Mouse (Mus musculus) splenic B cell, adult 2 months (primary cell): Measurements from ENCODE around the gene Rab5b.

ENCODE experiments used
- DNase-seq: peaks from one replicate; pipeline ENCODE4 v3.0.0-alpha.2; 2011; ENCODE audit warnings: low read depth, low spot score
- H3K27me3 ChIP-seq: 2 replicates; pipeline ENCODE4 v1.6.1; 2012; ENCODE audit warnings: mild to moderate bottlenecking, low read length, moderate library complexity, mixed read lengths; ENCODE audit not compliant: control insufficient read depth, poor library complexity, insufficient read depth, severe bottlenecking
- H3K36me3 ChIP-seq: 2 replicates; pipeline ENCODE4 v1.6.1; 2012; ENCODE audit warnings: mild to moderate bottlenecking, low read length, moderate library complexity, mixed read lengths; ENCODE audit not compliant: control insufficient read depth, poor library complexity, insufficient read depth, severe bottlenecking

Gene Rab5b

GRCm38 (mm10) chr10:128665806-128666205 is 30.3 kb downstream of the Rab5b start:
- DNase-seq, result no peak
- Histone ChIP-seq H3K27me3 (no peaks in the 10 kb centered on the region), H3K36me3 (no peaks in the 10 kb centered on the region)

- Histone ChIP-seq H3K27me3 (no peaks in the 10 kb centered on the region), H3K36me3 (no peaks in the 10 kb centered on the region)
- no peak for DNase-seq
Observed at GRCm38 (mm10) chr10:128665307-128665706, 30.8 kb downstream of the Rab5b start.

DNA sequence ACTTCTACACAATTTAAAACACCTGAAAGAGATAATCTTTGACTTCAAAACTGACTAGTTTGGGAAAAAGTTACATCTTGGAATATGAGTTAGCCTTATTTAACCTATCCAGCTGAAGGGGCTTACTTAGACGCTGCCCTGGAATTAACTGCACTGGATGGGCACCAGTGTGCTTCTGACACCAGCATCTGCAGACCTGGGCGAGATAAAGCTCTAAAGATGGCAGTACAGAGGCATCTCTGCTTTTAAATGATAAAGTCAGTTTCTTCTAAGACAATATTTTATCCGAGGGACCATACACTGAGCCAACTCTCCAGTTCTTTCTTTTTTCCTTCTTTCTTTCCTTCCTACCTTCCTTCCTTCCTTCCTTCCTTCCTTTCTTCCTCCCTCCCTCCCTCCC is 31.3 kb downstream of the Rab5b start:
- Histone ChIP-seq H3K27me3 (no peaks in the 10 kb centered on the region), H3K36me3 (no peaks in the 10 kb centered on the region)
- no peak for DNase-seq

DNA sequence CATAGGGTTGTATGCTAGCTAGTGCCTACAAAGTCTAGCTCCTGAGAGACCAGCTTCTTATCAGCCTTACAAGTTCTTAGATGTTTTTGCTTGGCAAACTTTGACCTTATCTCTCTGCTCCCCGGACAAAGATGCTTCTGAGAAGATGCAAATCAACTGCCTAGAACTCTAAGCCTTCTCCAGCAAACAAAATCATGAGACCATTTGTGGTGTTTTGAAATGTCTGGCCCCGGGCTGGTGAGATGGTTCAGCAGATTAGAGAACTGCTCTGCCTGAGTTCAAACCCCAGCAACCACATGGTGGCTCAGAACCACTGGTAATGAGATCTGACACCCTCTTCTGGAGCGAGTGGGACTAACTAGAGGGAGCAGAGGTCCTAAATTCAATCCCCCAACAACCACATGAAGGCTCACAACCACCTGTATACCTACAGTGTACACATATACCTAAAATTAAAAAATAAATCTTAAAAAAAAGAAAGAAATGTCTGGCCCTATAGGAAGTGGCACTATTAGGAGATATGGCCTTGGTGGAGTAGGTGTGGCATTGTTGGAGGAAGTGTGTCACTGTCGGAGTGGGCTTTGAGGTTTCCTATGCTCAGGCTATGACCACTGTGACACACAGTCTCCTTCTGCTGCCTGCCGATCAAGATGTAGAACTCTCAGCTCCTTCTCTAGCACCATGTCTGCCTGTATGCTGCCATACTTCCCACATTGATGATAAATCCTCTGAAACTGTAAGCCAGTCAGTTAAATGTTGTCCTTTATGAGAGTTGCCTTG is 32.4 kb downstream of the Rab5b start:
- Histone ChIP-seq H3K27me3 (no peaks in the 10 kb centered on the region), H3K36me3 (no peaks in the 10 kb centered on the region)
- DNase-seq, result no peak

- Histone ChIP-seq H3K27me3 (no peaks in the 10 kb centered on the region), H3K36me3 (no peaks in the 10 kb centered on the region)
- no peak for DNase-seq
Observed at GRCm38 (mm10) chr10:128662465-128662864, 33.6 kb downstream of the Rab5b start.

GRCm38 (mm10) chr10:128659490-128659889 is 36.6 kb downstream of the Rab5b start:
- Histone ChIP-seq H3K27me3 (no peaks in the 10 kb centered on the region; the same call in 1 of the 2 replicates), H3K36me3 (no peaks in the 10 kb centered on the region)
- DNase-seq, result no peak

GRCm38 (mm10) chr10:128657844-128658243 is 38.2 kb downstream of the Rab5b start:
- no peak for DNase-seq
- Histone ChIP-seq H3K36me3 (no peaks in the 10 kb centered on the region), H3K27me3 (no peaks in the 10 kb centered on the region; the same call in 1 of the 2 replicates)

DNA sequence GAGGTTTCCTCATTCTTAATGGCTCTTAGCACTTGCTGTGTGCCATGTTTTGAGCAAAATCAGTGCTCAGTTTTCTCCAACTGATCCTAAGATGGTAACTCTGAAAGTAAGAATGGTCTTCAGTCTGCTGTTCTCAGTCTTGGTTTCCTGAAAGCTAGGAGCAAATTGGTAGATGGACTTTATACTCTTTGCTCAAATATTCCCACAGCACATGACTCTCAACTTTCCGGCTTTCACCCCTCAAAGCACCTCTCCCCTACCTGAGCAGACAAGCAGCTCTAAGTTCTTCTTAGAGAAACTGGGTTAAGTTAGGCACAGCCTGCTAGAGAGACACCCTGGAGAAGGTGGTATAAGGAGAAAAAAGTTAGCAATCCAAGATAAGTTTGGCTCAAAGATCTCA is 39.3 kb downstream of the Rab5b start:
- DNase-seq, result no peak
- H3K36me3 ChIP-seq, result no peaks in the 10 kb centered on the region

GRCm38 (mm10) chr10:128655254-128655653 is 40.8 kb downstream of the Rab5b start:
- Histone ChIP-seq H3K27me3 (no peaks in the 10 kb centered on the region; the same call in 1 of the 2 replicates), H3K36me3 (no peaks in the 10 kb centered on the region)
- no peak for DNase-seq

More for the DNA sequence above, 39.3 kb downstream of the Rab5b start:
- no peaks in the 10 kb centered on the region; the same call in 1 of the 2 replicates for H3K27me3 ChIP-seq

DNA sequence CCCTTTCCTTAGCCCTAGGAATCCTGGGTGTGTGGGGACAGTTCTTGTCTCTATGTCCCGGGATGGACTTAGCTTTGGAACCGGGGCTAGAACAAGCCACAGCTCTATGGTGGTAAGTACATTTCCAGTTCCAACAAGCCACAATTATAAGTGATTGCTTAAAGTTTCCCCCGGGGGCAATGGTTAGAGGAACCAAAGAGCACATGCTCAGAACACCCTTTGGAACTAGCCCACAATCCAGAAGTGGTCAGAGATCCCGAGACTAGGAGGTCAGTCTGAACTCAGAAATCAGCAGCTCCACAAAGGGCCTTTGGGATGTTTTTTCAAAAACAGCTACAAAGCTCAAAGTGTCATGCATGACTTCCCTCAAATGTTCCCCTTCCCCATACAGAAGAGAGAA is 42.2 kb downstream of the Rab5b start:
- H3K27me3 ChIP-seq, result no peaks in the 10 kb centered on the region; the same call in 1 of the 2 replicates
- no peak for DNase-seq
- no peaks in the 10 kb centered on the region for H3K36me3 ChIP-seq

DNA sequence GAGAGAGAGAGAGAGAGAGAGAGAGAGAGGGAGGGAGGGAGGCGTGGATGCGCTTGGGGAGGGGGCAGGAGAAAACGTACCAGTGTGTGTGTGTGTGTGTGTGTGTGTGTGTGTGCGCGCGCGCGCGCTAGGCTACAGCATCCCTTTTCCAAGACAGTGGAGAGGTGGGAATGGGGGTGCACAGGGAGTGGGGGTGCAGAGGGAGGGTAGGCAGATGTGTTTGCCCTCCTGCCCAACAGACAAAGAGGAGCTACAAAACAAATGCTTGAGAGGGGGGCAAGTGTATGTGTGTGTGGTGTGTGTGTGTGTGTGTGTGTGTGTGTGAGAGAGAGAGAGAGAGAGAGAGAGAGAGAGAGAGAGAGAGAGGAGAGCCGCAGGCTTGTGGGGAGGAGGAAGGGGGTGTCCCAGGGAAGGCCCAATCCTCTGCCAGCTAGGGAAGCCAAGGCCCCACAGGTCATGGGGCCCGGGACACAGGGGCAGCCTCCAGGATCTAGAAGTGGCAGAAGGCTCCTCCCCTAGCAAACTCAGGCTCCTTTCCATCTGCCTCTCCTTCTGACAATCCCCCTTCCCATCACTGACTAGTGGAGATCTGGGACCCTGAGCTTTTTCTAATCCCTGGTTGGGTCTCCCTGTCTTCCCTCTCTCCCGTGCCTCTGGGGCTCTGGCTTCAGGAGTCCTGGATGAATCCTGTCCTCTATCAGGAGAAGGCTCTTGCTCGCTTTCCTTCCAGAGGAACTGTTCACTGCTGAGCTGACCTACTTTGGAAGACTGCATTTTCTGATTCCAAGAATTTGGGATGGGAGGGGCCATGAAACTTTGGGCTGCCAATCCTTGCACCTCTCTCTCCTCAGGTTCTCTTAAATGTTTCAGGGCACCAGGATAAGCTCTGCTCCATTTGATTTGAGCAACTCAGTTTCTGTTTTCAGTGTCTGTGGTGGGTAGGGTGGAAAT is 49.6 kb downstream of the Rab5b start:
- no peaks in the 10 kb centered on the region for H3K36me3 ChIP-seq
- DNase-seq, result peak; percentile 13

DNA sequence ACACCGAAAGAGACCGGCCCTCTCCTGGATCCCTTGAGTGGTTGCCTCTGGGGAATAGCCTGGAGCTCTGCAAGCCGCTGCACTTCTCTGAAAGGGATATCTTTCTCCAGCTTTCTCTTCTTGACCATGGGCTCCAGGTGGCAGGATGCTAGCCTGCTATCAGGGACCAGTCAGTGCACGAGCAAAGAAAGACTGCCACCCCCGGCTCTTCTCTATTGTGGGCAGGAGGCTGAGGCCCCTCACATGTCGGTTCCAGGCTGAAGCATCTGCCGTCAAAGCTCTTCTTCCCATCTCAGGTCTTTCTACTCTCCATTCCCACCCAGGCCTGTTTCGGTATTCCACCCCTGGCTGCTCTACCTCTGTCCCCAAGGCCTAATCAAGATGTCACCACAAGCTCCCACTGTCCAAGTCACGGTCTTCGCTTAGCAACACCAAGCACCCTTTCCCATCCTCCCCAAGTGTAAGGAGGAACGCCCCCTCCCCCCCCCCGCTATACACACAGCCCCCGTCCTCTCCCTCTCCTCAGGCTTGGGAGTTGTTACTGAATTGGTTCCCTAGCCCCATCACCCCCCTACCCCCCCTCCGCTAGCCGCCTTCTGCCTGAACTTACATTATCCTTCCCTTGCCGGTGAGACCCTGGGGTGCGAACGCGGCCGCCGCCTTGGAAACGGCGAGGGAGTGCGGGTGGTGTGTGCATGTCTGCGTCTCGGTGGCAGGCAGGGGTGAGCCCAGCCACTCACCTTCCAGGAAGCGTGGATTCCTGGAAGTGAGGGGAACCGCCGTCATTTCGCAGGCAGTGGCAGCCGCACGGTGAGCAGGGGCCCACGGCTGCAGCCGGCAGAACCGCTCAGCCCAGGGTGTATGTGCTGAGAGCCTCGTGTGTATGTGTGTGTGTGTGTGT is 50.7 kb downstream of the Rab5b start, which contains the start of gene Ikzf4:
Ikzf4 (minus strand) TSS at position 881 of the 901 bp plus-strand sequence.
- H3K36me3 ChIP-seq, result no peaks in the 10 kb centered on the region
- peak; percentile 36 for DNase-seq
- H3K27me3 ChIP-seq, result no peaks in the 10 kb centered on the region

More for the DNA sequence above, 49.6 kb downstream of the Rab5b start:
- H3K27me3 ChIP-seq, result no peaks in the 10 kb centered on the region

GRCm38 (mm10) chr10:128642749-128643148 is 53.3 kb downstream of the Rab5b start:
- no peaks in the 10 kb centered on the region for H3K27me3 ChIP-seq
- H3K36me3 ChIP-seq, result no peaks in the 10 kb centered on the region
- no peak for DNase-seq

GRCm38 (mm10) chr10:128641871-128642270 is 54.2 kb downstream of the Rab5b start:
- H3K36me3 ChIP-seq, result no peaks in the 10 kb centered on the region
- no peak for DNase-seq
- no peaks in the 10 kb centered on the region for H3K27me3 ChIP-seq
